In genomic region chr4:63281694-63282093, GRCm38 (mm10) we compare ENCODE assay signal across 10 mouse cellular contexts.
DNase-seq lines count a peak whose midpoint lies in the region; ATAC-seq lines count a peak whose summit lies in the region.
"Had no signal": no experiment of that assay in that cellular context is flagged by ENCODE, and none has a peak within 500 bp of the region (broad histone marks: within the 10 kb centered on the region; RNA-seq: fewer than 3 reads in every experiment).

No protein-coding gene starts in this region.

- H3K9me3 ChIP-seq in kidney, embryonic 16.5 days (ENCODE audit: low read length), result no peaks in the 10 kb centered on the region
- H3K9me3 ChIP-seq in forebrain, embryonic 14.5 days (replicated peaks; ENCODE audit: control insufficient read depth, low read length), result no peaks in the 10 kb centered on the region
- H3K9me3 ChIP-seq: liver, embryonic 13.5 days; midbrain, embryonic 13.5 days had no signal

- no peaks in the 10 kb centered on the region for H3K4me1 ChIP-seq in kidney, embryonic 16.5 days (ENCODE audit: insufficient read depth, low read length)
- no peaks in the 10 kb centered on the region for H3K4me1 ChIP-seq in forebrain, embryonic 14.5 days (ENCODE audit: control insufficient read depth, insufficient read depth, low read length)
- H3K4me1 ChIP-seq: liver, embryonic 13.5 days; midbrain, embryonic 13.5 days had no signal

- H3K36me3 ChIP-seq in kidney, embryonic 16.5 days (ENCODE audit: insufficient read depth, low read length), result peaks cover 10% of the 10 kb centered on the region
- no peaks in the 10 kb centered on the region for H3K36me3 ChIP-seq in forebrain, embryonic 14.5 days (ENCODE audit: control insufficient read depth, insufficient read depth, low read length)
- H3K36me3 ChIP-seq: midbrain, embryonic 13.5 days had no signal

- WGBS in kidney, embryonic 16.5 days, result 76% methylated on average over 6 of the region's 6 CpGs
- WGBS in forebrain, embryonic 14.5 days, result 80% methylated on average over 6 of the region's 6 CpGs

- peak; percentile 56 for DNase-seq in kidney, postnatal 10 days
- peak; percentile 41 for DNase-seq in urinary bladder, postnatal 14 days (ENCODE audit: low spot score)
- no peak for DNase-seq in urinary bladder, adult 18-20 months (ENCODE audit: low spot score in 2 of 2)
- DNase-seq in adrenal gland, adult 2 months, result no peak
- no peak for DNase-seq in forebrain, embryonic 14.5 days (ENCODE audit: low spot score)
- DNase-seq: cerebellum, adult 11-12 months; liver, embryonic 13.5 days had no signal

- H3K4me3 ChIP-seq in kidney, embryonic 16.5 days (ENCODE audit: low read length), result no peak overlapping the region
- H3K4me3 ChIP-seq in forebrain, embryonic 14.5 days (ENCODE audit: low read depth, low read length), result no peak overlapping the region
- H3K4me3 ChIP-seq: liver, embryonic 13.5 days; midbrain, embryonic 13.5 days had no signal

- no peak for ATAC-seq in kidney, embryonic 16.5 days (ENCODE audit: low FRiP score, low TSS enrichment)
- ATAC-seq in hematopoietic stem cell, adult 5-6 weeks (replicated peaks in 1 of 2; ENCODE audit: insufficient read depth in 1 of 2, low FRiP score in 2 of 2, low TSS enrichment in 1 of 2, low read depth in 1 of 2, poor library complexity in 2 of 2, severe bottlenecking in 2 of 2), result peak; percentile 73 to 76
- ATAC-seq in forebrain, embryonic 14.5 days, result no peak
- ATAC-seq: midbrain, embryonic 13.5 days had no signal

- H3K4me2 ChIP-seq in kidney, embryonic 16.5 days (replicated peaks; ENCODE audit: low read depth, low read length), result no peak overlapping the region
- H3K4me2 ChIP-seq in forebrain, embryonic 14.5 days (ENCODE audit: low read length), result no peak overlapping the region
- H3K4me2 ChIP-seq: liver, embryonic 13.5 days; midbrain, embryonic 13.5 days had no signal

- H3K27ac ChIP-seq in kidney, embryonic 16.5 days (ENCODE audit: low read length), result no peak overlapping the region
- H3K27ac ChIP-seq in forebrain, embryonic 14.5 days (ENCODE audit: low read depth, low read length), result no peak overlapping the region
- H3K27ac ChIP-seq: liver, embryonic 13.5 days; midbrain, embryonic 13.5 days had no signal

- no peak overlapping the region for H3K9ac ChIP-seq in kidney, embryonic 16.5 days (replicated peaks; ENCODE audit: low read length)
- H3K9ac ChIP-seq in forebrain, embryonic 14.5 days (ENCODE audit: low read length), result no peak overlapping the region
- H3K9ac ChIP-seq: liver, embryonic 13.5 days; midbrain, embryonic 13.5 days had no signal

- no peaks in the 10 kb centered on the region for H3K27me3 ChIP-seq in kidney, embryonic 16.5 days (ENCODE audit: insufficient read depth, low read length)
- no peaks in the 10 kb centered on the region for H3K27me3 ChIP-seq in forebrain, embryonic 14.5 days (replicated peaks; ENCODE audit: control insufficient read depth, insufficient read depth, low read length)
- H3K27me3 ChIP-seq: liver, embryonic 13.5 days; midbrain, embryonic 13.5 days had no signal

Comparison
In these comparisons a context has a peak if more than half of its experiments do, and no peak if none do; other contexts are left out.
1. DNase-seq: peak in kidney, postnatal 10 days (single experiment) and urinary bladder, postnatal 14 days (single experiment); none in urinary bladder, adult 18-20 months (0 of 2), adrenal gland, adult 2 months (single experiment) and forebrain, embryonic 14.5 days (single experiment).
2. ATAC-seq: peak in hematopoietic stem cell, adult 5-6 weeks (2 of 2); none in kidney, embryonic 16.5 days (single experiment) and forebrain, embryonic 14.5 days (single experiment).